Mouse (Mus musculus) gastrocnemius, postnatal 10 days (tissue): ENCODE measurements around the gene Mthfr. TPM values are rescaled to one million over a fixed set of nuclear protein-coding genes. Genes with fewer than 3 reads are reported as not detected.

ENCODE experiments used
- DNase-seq: peaks from one replicate; pipeline ENCODE4 v3.0.0; 2021; ENCODE audit warnings: mixed read lengths
- total RNA-seq, 2 experiments: library from RNA; stranded (reverse); gene quantifications; 2 replicates each; pipeline ENCODE4 v1.2.3; 2021

The Mthfr gene
- total RNA-seq, 2 experiments from 2014 or later, result 20.0 to 23.4 TPM

GRCm38 (mm10) chr4:148065702-148066400 lies 27.0 kb downstream of the Mthfr start:
- no peak for DNase-seq

- DNase-seq, result no peak
These were observed 27.5 kb downstream of the Mthfr start for GRCm38 (mm10) chr4:148066401-148066744.

GRCm38 (mm10) chr4:148067346-148067745 lies 28.5 kb downstream of the Mthfr start:
- no peak for DNase-seq

DNA sequence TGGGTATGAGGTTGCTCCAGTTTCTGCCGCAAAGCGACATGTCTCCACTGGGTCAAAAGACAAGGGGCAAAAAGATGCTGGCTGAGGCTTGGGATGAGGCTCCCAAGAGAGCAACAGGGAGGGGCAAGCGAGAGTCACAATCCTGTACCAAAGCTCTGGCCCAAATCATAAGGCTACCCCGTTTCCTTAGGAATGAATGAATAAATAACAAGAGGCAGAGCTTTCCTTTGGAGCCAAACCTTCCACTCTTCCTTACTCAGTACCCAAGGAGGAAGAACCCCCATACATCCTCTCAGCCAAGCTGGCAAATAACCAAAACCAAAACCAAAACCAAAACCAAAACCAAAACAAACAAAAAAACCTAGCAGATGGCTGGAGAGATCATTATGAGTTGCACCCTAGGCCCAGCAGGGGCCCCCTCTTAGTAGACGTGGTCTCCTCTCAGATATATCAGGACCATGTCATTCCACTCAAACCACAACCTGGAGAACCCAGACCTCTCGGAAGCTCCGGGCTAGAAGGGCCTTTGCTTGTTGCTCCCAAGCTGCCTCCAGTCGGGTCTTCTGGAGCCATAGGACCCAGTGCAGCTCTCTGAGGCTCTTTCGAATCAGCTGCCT lies 30.8 kb downstream of the Mthfr start:
- DNase-seq, result peak; percentile 4

- DNase-seq, result no peak
These were observed 32.6 kb downstream of the Mthfr start for GRCm38 (mm10) chr4:148071508-148071907.

DNA sequence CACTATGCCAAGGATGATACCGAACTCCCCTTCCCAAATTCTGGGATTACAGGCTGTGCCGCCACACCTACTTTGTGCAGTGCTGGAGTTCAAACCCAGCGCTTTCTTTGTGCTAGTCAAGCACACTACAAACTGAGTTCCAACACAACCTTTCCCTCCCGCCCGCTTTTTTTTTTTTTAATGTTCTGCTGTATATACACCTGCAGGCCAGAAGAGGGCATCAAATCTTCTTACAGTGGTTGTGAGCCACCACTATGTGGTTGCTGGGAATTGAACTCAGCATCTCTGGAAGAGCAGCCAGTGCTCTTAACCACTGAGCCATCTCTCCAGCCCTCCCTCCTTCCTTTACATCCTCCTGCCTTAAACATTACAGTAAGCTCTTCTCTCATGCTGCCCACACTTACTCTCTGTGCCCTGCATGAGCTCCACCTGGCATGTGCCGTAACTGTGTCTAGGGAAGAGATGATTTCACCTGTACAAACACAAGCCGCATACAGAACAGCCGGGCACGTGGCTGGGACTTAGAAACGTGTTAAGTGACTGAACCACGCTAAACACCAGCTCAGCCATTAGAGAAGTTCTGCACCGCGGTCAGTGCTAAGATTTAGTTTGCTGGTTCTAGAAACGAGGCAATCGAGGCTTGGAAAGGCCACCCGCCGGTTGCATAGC lies 35.8 kb downstream of the Mthfr start:
- no peak for DNase-seq

GRCm38 (mm10) chr4:148075259-148075658 lies 36.4 kb downstream of the Mthfr start:
- DNase-seq, result peak; percentile 65

DNA sequence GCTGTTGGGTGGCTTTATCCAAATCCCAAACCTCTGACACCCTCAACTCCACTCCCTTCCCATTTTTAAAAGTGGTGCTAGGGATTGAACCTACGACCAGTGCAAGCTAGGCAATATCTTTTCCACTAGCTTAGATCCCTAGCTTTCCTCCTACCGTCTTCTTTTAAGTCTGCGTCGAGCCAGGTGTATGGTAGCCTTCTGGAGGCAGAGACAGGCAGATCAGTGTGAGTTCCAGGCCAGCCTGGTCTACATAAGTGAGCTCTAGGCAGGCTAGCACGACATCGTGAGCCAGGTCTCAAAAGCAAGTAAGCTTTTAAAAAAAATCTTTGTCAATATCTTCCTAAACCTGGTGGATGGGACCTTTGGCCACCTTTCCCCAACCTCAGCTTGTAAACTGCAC lies 37.0 kb downstream of the Mthfr start:
- no peak for DNase-seq

DNA sequence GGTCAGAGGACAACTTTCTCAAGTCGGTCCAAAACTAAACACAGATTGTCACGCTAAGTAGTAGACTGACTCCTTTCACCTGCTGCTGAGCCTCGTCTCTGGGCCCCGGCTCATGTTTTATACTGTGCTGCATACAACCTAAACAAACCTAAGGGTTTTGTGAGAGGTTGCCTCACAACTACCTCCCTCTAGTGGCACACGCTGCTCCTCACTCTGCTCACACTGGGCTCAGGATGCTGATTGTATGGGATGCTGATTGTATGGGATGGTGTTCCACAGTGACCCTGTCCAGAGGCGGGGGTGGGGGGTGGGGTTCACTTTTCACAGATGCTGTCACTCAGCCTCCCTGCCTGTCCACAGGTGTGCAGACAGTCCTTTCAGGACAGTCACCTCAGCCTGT lies 40.3 kb downstream of the Mthfr start:
- DNase-seq, result no peak

- no peak for DNase-seq
These were observed 41.2 kb downstream of the Mthfr start for GRCm38 (mm10) chr4:148079944-148080596.

DNA sequence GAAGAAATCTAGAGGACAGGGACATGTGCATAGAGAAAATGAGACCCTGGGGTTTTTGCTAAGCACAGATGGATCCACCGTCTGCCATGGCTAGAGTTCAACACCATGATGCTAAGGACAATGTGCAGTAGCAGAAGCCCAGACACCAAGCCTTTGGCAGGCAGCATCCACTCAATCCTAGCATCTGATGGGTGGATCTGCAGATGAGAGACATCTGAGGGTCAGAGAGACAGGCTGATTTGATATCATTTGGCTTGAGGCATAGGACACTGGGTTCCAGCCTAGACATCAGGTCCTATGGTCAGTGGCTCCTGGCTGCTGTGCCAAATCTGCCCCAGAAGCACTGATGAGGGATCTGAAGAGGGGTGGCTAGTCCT lies 41.7 kb downstream of the Mthfr start:
- no peak for DNase-seq

DNA sequence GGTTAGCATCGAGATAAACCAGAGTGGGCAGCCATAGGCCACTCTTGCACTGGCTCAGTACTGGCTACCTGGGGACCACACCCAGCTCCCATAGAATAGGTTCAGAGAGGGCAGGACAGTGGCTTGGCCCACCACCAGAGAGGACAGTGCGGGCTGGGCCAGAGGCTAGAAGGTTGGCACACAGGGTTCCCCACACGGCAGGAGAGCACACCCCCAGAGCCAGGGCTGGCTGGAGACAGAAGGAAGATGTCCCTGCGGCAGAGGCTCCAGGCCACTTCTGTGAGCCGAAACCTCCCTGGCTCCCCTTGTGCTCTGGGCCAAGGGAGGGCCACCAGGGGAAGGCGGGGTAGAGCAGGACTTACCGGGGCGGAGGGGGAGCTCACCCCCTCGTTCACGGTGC lies 42.3 kb downstream of the Mthfr start:
- DNase-seq, result no peak

- peak; percentile 73 for DNase-seq
These were observed 43.6 kb downstream of the Mthfr start for GRCm38 (mm10) chr4:148082257-148083044.

GRCm38 (mm10) chr4:148083176-148083899 lies 44.5 kb downstream of the Mthfr start:
- no peak for DNase-seq

DNA sequence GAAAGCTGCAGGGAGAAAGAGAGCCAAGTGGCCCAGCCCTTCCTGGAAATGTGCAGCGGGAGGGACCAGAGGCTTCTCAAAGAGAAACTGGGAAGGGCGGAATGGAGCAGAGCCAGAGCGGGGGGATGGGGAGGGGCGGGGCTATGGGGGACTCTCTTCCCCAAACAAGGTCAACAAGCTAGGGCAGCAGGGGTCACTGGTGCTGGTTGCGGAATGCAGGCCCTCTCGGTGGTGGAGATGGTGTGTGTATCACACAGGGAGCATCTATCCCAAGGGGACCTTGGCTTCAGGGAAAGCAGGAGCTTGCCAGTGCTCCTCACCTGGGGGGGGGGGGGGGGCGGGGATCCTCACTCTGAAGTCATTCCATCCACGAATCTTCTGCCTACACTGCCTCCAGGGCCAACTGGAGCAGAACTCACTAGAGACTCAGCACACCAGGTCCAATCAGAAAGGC lies 45.4 kb downstream of the Mthfr start:
- DNase-seq, result no peak

GRCm38 (mm10) chr4:148085131-148085906 lies 46.4 kb downstream of the Mthfr start:
- DNase-seq, result no peak

GRCm38 (mm10) chr4:148085907-148086305 lies 47.0 kb downstream of the Mthfr start:
- no peak for DNase-seq

GRCm38 (mm10) chr4:148087091-148087906 lies 48.4 kb downstream of the Mthfr start:
- no peak for DNase-seq

DNA sequence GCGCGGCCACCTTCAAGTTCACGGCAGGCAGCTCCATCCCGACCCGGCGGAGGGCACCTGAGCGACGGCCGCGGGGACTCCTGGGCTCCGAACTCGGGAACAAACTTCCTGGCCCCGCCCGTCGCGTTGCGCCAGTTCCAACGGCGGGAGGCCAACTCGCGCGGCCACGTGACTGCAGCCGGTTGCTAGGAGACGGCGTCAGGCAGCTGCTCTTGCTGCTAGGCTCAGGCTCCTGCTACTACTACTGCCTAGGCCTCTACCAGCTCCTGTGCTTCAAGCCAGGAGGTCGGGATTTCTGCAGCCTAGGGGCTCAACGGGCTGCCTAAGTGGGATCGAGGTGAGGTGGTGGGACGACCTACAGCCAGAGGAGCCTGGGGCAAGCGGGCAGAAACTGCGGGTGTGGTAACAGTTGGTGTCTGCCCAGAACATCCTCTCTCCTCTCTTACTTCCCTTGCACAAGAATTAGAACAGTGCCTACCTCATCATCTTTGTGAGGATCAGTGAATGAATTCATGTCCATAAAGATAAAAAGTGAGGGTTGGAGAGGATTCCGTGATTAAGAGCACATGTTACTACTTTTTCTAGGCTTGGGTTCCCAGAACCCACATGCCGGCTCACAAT lies 49.1 kb downstream of the Mthfr start, which contains the start of gene Agtrap:
TSS of gene Agtrap (minus strand) at position 125 of the 621 bp plus-strand sequence.
- DNase-seq, result peak; percentile 97
